Mouse (Mus musculus) cerebellum, adult 9-11 months (tissue): ENCODE data around the gene Gm28897.
"Not testable (repeated sequence)": the region's sequence is repeated elsewhere in the genome, so short reads cannot be mapped to it uniquely, and the experiment has no call there.

ENCODE experiments used
- DNase-seq: peaks from one replicate; pipeline ENCODE4 v3.0.0; 2022

Gene Gm28897

GRCm38 (mm10) chrY:80926695-80927094, at the start of gene Gm28897:
TSS of gene Gm28897 (plus strand) at chrY:80926995.
- not testable (repeated sequence) for DNase-seq
